Mouse (Mus musculus): ENCODE measurements around the gene Fubp3. TPM values are rescaled to one million over a fixed set of nuclear protein-coding genes. Genes with fewer than 3 reads are reported as not detected.
"Not testable (repeated sequence)": the region's sequence is repeated elsewhere in the genome, so short reads cannot be mapped to it uniquely, and the experiment has no call there.

The Fubp3 gene
- polyA plus RNA-seq (2015; fragmentation: Nextera tagmentation; extraction: Ambion mirVana), result 64.9 and 72.1 TPM in 2 replicates

DNA sequence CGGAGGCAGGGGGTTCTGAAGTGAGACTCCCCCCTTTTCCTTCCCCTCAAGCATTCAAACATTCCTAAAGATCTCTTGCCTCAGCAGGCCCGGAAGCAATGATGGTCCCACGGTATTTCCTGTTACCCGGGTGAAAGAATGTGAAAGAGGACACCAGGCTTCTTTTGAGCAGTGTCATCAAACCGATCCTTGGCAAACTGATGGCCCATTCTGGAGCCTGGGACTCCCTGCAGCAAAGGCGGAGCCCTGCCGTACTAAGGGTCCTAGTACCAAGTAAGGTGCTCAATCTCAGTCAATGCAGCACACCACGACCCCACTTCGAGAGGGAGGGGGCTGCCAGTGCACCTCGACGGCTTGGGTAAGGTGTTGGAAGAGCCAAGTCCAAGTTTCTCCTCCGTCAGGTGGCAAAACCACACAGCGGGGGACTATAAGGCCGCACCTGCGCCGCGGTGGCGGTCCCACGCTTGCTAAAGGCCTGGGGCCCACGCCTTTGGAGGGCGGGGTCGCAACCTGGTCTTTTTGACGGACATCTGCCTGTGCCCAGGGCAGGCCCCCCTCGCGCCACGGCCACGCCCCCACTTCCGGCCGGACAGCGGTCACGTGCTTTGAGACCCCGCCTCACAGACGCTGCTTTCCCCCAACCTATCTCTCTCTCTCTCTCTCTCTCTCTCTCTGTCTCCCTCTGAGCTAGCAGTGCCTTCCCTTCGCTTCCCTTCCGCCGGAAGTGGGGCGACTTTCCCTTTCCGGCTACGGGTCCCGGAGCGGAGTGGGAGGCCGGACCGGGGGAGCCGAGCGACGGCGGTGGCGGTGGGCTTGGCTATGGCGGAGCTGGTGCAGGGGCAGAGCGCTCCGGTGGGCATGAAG, at the start of gene Fubp3:
Gene Fubp3 (plus strand): TSS at position 601 of the 864 bp plus-strand sequence.
- DNase-seq (ENCODE audit: low spot score), result peak; percentile 84

DNA sequence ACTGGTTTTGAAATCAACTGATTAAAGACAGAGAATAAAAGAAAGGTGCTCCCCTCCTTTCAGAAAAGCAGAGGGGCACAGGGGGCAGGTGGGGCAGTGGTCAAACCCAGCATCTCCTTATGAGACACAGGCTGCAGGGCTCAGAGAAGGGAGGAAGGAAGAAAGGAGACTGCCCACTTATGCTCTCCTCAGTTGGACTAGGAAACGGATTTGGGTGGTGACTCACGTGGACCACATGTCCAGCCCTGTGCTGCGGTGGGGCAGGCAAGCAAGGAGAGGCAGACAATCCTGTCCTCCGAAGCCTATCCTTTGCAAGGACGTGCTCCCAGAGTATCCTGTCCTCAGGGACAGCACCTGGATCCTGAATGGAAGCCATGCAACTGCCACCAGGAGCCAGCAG, 47.8 kb upstream of the Fubp3 start:
- DNase-seq (ENCODE audit: low spot score), result no peak

DNA sequence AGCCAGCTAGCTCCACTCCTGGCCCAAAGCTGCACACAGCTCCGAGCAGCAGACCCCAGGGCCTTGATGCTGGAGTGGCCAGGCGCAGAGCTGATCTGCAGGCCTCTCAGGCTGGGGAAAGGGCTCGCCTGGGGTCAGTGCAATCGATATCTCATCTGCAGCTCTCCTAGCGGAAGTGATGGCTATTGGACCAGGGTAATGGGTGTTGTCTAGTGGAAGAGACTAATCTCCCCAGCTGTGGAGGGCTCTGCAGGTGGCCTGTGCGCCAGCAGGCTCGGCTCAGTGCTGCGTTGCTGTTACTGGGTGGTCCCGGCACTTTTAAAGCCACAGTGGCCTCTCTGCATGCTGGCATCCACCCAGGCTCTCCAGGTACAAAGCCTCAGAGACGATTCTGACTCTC, 46.7 kb upstream of the Fubp3 start:
- no peak for DNase-seq (ENCODE audit: low spot score)

GRCm38 (mm10) chr2:31530201-31530600, 42.2 kb upstream of the Fubp3 start:
- no peak for DNase-seq (ENCODE audit: low spot score)

- DNase-seq (ENCODE audit: low spot score), result no peak
Measured at GRCm38 (mm10) chr2:31537054-31537453, 35.4 kb upstream of the Fubp3 start.

DNA sequence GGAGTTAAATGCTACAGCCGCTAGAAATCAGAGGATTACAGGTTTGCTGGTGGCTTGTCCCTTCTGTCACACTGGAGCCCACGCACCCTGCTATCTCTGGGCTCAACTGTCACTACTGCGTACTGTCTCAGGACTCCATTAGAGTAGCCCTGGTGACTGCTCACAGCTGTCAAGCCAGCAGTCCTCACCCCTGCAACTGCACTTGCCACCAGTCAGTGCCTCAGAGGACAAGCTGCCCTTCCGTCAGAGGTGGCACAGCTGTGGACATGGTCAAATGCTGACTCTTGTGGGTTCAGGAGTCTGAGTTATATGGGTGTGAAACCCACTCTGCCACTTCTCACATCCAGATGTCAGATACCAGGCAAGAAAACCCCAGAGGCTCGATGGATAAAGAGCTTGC, 33.7 kb upstream of the Fubp3 start:
- no peak for DNase-seq (ENCODE audit: low spot score)

DNA sequence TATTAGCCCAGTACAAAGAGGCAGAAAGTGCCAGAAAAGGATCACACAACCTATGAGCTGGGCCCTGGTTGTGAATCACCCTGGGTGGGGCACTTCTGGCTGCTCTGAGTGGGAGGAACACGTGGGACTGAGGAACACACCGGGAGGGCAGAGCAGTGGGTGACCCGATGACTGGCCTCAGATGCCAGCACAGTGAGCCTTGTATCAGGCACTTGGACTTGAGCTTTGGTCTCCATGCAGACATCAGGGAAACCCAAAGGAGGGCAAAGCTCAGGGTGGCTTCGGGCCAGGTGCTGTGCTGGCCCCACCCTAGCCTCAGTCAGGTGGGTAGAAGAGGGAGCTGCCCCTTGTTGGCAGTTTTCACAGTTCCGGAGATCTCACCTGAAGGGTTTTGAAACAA, 30.9 kb upstream of the Fubp3 start:
- DNase-seq (ENCODE audit: low spot score), result no peak

DNA sequence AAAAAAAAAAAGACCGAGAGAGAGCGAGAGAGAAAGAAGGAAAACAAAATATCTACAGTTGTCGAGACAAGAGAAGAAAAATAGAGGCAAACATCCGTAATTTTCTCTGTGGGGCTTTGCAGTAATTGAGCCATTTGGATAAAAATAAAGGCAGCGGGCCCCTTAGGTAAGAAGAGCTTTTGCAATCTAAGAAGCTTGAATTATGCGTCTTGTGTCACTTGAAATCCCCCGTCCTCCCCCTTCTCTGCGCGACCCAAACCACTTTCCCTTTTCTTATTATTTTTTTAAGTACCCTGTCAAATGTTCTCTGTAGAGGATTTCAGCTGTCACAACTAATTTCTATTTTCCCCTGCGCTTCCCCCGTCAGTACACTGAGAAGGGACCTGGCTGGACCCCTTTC, 24.7 kb upstream of the Fubp3 start:
- DNase-seq (ENCODE audit: low spot score), result no peak

GRCm38 (mm10) chr2:31550503-31550902, 21.9 kb upstream of the Fubp3 start:
- DNase-seq (ENCODE audit: low spot score), result no peak

DNA sequence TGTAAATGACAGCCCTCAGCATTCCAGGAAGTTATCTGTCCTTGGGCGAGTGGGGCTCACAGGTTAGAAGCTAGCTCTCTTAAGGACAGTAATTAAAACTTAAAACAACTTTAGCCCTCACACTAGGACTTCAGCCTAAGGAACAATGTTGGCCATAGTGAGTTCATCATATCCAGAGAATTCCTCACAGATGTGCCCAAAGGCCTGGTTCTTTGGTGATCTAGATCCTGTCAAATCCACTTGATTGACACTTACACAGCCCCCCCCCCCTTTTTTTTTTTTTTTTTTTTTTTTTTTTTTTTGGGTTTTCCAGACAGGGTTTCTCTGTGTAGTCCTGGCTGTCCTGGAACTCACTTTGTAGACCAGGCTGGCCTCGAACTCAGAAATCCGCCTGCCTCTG, 21.1 kb upstream of the Fubp3 start:
- not testable (repeated sequence) for DNase-seq (ENCODE audit: low spot score)

DNA sequence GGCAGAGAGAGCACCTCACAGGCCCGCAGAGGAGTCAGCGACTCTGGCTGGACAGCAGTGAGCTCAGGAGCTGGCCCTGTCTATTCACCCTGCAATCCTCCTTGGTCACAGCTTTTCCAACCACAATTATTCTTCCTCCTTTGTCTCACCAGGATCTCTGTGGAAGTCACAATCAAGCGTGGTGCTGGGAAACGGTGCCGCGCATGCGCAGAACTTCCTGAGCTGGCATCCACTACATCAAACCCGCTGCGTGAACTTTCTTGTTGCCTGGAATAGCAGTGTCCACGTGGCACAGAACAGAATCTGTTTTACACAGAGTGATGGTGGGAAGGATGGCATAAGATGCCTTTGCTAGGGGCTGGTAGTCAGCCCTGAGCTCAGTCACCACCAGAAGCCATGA, 20.5 kb upstream of the Fubp3 start:
- no peak for DNase-seq (ENCODE audit: low spot score)

DNA sequence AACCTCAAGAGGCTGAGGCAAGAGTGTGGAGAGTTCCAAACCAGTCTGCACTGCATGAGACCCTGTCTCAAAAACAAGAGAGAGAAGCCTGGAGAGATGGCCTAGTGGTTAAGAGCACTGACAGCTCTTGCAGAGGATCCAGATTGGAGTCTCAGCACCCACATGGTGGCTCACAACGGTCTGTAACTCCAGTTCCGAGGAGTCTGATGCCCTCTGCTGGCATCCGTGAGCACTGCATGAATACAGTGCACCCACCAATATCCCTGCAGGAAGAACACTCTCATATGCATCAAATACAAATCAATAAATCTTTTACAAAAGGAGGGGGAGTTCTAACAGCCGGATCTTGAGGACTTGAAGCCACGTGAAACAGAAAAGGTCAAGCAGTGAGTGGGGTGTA, 17.8 kb upstream of the Fubp3 start:
- DNase-seq (ENCODE audit: low spot score), result no peak

- DNase-seq (ENCODE audit: low spot score), result no peak
Measured at GRCm38 (mm10) chr2:31572915-31573635, 624 bp downstream of the Fubp3 start.

GRCm38 (mm10) chr2:31581617-31582016, 9.2 kb downstream of the Fubp3 start:
- DNase-seq (ENCODE audit: low spot score), result no peak

DNA sequence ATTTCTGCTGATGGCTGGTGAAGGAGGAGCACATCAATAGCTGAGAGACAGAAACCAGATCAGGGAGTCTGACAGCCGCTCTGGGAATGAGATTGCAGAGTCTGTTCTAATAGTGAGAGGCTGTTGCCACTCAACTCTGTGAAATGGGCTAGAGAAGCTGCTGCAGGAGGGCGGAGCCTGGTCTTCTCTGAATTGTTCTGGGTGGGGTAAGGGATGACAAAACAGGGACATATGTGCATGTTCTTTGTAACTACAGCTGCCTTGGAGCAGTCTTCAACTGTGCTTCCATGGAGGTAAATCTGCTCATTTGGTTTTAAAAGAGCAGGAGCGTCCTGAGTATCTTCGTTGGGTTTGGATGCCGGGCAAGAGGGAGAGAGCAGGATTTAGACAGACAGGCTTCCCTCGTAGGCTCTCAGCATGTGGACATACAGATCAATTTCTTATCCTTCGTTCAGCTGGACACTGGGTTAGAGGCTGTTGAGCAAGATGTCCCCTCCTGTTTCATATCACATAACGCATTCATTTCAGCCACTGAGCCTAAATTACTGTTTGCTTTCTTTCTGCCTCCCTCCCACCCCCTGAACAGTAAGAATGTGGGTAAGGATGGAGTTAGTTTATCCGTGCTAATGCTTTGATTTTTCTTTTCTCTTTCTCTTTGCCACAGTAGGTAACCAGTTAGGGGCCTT, 19.5 kb downstream of the Fubp3 start:
- no peak for DNase-seq (ENCODE audit: low spot score)

DNA sequence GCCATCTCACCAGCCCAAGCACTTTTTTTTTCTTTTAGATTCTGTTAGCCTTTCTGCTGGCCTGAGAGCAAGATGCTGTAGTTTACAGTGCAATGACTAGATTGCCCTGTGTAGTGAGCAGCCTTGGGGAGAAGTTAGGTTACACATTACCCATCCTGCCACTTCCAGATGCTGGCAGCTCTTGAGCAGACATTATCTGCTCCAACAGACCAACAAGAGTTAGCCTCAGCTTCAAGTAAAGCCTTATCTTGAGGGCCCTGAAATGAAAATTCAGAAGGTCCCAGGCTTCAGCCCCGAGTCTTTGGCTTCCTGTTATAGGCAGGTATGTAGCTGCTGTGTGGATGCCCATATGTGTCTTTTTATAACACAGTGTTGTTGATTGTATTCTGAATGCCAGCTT, 35.1 kb downstream of the Fubp3 start:
- DNase-seq (ENCODE audit: low spot score), result no peak

DNA sequence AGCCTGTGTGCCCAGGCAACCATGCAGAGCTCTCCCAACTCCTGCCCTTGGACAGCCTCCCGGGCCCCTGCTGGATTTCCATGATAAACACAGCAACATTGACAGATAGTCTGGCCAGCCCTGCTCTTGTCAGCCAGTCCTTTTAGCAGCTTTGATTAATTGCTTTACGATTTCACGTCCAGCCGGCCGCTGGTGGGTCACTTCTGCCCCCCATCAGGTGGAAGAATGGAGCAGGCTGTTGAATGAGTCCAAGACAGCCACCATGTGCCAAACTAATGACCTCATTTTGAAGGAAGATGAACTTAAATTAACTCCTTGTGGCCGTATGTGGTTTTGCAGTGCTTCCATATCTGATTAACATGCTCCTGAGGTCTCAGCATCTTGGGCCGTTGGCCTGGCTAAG, 37.4 kb downstream of the Fubp3 start:
- no peak for DNase-seq (ENCODE audit: low spot score)

DNA sequence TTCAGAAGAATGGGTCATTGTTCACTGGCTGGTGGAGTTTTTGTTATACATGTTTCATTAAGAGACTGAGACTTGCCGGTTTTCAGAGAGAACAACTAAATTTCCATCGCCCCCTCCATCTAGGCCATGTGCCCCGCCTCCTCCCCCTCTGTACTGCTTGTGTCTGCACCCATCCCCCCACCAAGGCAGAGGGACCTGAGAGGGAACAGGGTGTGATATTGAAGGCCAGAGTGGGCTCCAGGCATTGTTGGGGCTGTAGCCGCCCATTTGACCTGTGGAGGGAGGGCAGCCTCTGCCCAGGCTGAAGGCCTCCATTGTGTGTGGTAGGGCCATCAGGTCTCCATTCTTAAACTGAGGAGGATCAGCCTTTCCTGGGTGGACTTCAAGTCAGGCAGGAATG, 38.5 kb downstream of the Fubp3 start:
- DNase-seq (ENCODE audit: low spot score), result no peak

GRCm38 (mm10) chr2:31611400-31611799, 38.9 kb downstream of the Fubp3 start:
- DNase-seq (ENCODE audit: low spot score), result no peak

DNA sequence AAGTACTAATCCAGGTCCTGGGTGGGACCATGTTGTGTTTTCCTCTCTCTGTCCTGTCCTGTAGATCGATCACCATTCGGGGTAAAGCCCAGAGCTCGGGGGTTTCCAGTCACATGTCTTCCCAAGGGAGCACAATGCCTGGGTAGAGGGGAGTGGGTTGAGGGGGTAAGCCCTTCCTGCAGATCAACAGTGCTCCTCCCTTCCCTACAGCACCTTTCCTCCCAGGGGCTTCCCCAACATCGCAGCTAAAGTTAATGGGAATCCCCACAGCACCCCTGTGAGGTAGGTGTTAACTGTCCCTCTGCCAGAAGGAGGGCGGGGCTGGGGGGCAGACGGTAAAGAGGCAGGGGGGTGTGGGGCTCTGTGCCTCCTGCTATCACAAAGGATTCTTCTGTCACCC, 40.2 kb downstream of the Fubp3 start:
- no peak for DNase-seq (ENCODE audit: low spot score)

- DNase-seq (ENCODE audit: low spot score), result no peak
Measured at GRCm38 (mm10) chr2:31613781-31614180, 41.3 kb downstream of the Fubp3 start.
